8 mouse cellular contexts compared by ENCODE assay signal in genomic region chr7:109600702-109601101, GRCm38 (mm10).
DNase-seq lines count a peak whose midpoint lies in the region; ATAC-seq and TF ChIP-seq lines count a peak whose summit lies in the region.

No protein-coding gene starts in this region.

- 12% methylated on average over 3 of the region's 3 CpGs for WGBS in kidney, adult 2 months
- 49% methylated on average over 3 of the region's 3 CpGs for WGBS in kidney, embryonic 15.5 days
- WGBS in stomach, embryonic 14.5 days = 44% methylated on average over 3 of the region's 3 CpGs

- no peak overlapping the region for H3K4me2 ChIP-seq in kidney, embryonic 15.5 days
- H3K4me2 ChIP-seq in stomach, embryonic 14.5 days (replicated peaks; ENCODE audit: low read depth, low read length) = peak overlapping the region; percentile 8; the same call in 1 of the 2 replicates

- H3K36me3 ChIP-seq in kidney, adult 2 months (ENCODE audit: control insufficient read depth, insufficient read depth, low read length) = no peaks in the 10 kb centered on the region
- no peaks in the 10 kb centered on the region for H3K36me3 ChIP-seq in kidney, embryonic 15.5 days
- H3K36me3 ChIP-seq in stomach, embryonic 14.5 days (ENCODE audit: control insufficient read depth, insufficient read depth, low read length) = no peaks in the 10 kb centered on the region

- TF ChIP-seq CTCF in kidney, adult 2 months (conservative IDR thresholded peaks at IDR 0.05; ENCODE audit: insufficient read depth, insufficient read length, low read depth, low read length) = no peak

- no peak for TF ChIP-seq POLR2A in kidney, adult 2 months (IDR thresholded peaks at IDR 0.05; ENCODE audit: low read depth, low read length)

- no peaks in the 10 kb centered on the region for H3K27me3 ChIP-seq in kidney, adult 2 months (replicated peaks; ENCODE audit: control insufficient read depth, insufficient read depth, low read length)
- no peaks in the 10 kb centered on the region for H3K27me3 ChIP-seq in kidney, embryonic 15.5 days
- no peaks in the 10 kb centered on the region for H3K27me3 ChIP-seq in stomach, embryonic 14.5 days (ENCODE audit: control insufficient read depth, insufficient read depth, low read length)

- peak overlapping the region; percentile 49 for H3K27ac ChIP-seq in kidney, adult 2 months (ENCODE audit: insufficient read depth, low read depth, low read length)
- no peak overlapping the region for H3K27ac ChIP-seq in kidney, embryonic 15.5 days
- H3K27ac ChIP-seq in stomach, embryonic 14.5 days (ENCODE audit: low read length) = no peak overlapping the region

- peaks cover 19% of the 10 kb centered on the region for H3K4me1 ChIP-seq in kidney, adult 2 months (ENCODE audit: control insufficient read depth, insufficient read depth, low read length)
- peaks cover 12% of the 10 kb centered on the region for H3K4me1 ChIP-seq in kidney, embryonic 15.5 days
- H3K4me1 ChIP-seq in stomach, embryonic 14.5 days (ENCODE audit: control insufficient read depth, insufficient read depth, low read length) = peaks cover 11% of the 10 kb centered on the region; the same call in 1 of the 2 replicates

- ATAC-seq in kidney, embryonic 15.5 days (replicated peaks; ENCODE audit: low FRiP score) = no peak; the same call in 1 of the 2 replicates
- no peak for ATAC-seq in stomach, embryonic 14.5 days (ENCODE audit: insufficient number of reproducible peaks, insufficient read depth, low FRiP score, low read depth)

- peak; percentile 72 for DNase-seq in kidney, adult 2 months
- DNase-seq in gastrocnemius, postnatal 36 days = peak; percentile 47 to 61
- peak; percentile 48 for DNase-seq in kidney, postnatal 14 days
- no peak for DNase-seq in cerebellum, postnatal 25 days
- no peak for DNase-seq in thymus, postnatal 4 days
- no peak for DNase-seq in MN1 (ENCODE audit: low spot score)

- no peaks in the 10 kb centered on the region for H3K9me3 ChIP-seq in kidney, embryonic 15.5 days (replicated peaks)
- H3K9me3 ChIP-seq in stomach, embryonic 14.5 days (ENCODE audit: control insufficient read depth, low read depth, low read length) = no peaks in the 10 kb centered on the region

- intact Hi-C loops in gastrocnemius, postnatal 36 days (cut with DNase I) = no loop called here

- no peak overlapping the region for H3K4me3 ChIP-seq in kidney, adult 2 months (ENCODE audit: insufficient read depth, low read depth, low read length)
- H3K4me3 ChIP-seq in kidney, embryonic 15.5 days (replicated peaks) = no peak overlapping the region
- H3K4me3 ChIP-seq in stomach, embryonic 14.5 days (ENCODE audit: low read depth, low read length) = no peak overlapping the region

- no peak overlapping the region for H3K9ac ChIP-seq in kidney, embryonic 15.5 days
- no peak overlapping the region for H3K9ac ChIP-seq in stomach, embryonic 14.5 days (replicated peaks; ENCODE audit: low read depth, low read length)

Comparison
In these comparisons a context has a peak if more than half of its experiments do, and no peak if none do; other contexts are left out.
1. DNase-seq: peak in kidney, adult 2 months (single experiment), gastrocnemius, postnatal 36 days (2 of 2) and kidney, postnatal 14 days (single experiment); none in cerebellum, postnatal 25 days (0 of 2), thymus, postnatal 4 days (single experiment) and MN1 (single experiment).